Mouse (Mus musculus): ENCODE results near the gene Gm14180. TPM values are rescaled to one million over a fixed set of nuclear protein-coding genes. Genes with fewer than 3 reads are reported as not detected.
"Not testable (repeated sequence)": the region's sequence is repeated elsewhere in the genome, so short reads cannot be mapped to it uniquely, and the experiment has no call there.

Gm14180 gene
- polyA plus RNA-seq (2015; fragmentation: Nextera tagmentation; extraction: Ambion mirVana): not detected in 2 replicates

DNA sequence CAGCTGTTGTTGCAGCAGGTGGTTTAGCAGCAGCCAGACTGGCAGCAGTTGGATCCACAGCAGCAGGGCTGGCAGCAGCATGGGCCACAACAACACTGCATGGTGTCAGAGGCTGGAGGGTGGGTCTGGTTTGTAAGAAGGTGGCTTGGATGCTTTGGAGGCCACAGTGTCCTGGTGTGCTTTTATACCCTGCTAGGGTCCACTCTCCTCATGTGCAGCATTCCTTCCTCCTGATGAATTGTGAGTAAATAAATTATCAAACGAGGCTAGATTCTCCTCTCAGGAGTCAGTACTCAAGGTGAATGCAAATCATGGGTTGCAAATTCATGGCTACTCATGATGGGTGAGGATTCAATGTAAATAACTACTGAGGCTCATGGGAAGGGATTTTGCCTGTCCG, at the start of gene Gm14180:
Gm14180 (minus strand) TSS at position 101 of the 400 bp plus-strand sequence.
- H3K36me3 ChIP-seq: no peaks in the 10 kb centered on the region
- H3K27ac ChIP-seq (replicated peaks): no peak within 1 kb of the TSS
- 64% methylated on average over 2 of the region's 2 CpGs for WGBS
- H3K9me3 ChIP-seq (replicated peaks): no peaks in the 10 kb centered on the region
- H3K4me1 ChIP-seq: no peaks in the 10 kb centered on the region
- no peak within 1 kb of the TSS for H3K9ac ChIP-seq (replicated peaks)
- no peak for ATAC-seq (ENCODE audit: low FRiP score)
- H3K27me3 ChIP-seq (replicated peaks): no peaks in the 10 kb centered on the region
- H3K4me2 ChIP-seq: no peak within 1 kb of the TSS
- H3K4me3 ChIP-seq (replicated peaks): no peak within 1 kb of the TSS

DNA sequence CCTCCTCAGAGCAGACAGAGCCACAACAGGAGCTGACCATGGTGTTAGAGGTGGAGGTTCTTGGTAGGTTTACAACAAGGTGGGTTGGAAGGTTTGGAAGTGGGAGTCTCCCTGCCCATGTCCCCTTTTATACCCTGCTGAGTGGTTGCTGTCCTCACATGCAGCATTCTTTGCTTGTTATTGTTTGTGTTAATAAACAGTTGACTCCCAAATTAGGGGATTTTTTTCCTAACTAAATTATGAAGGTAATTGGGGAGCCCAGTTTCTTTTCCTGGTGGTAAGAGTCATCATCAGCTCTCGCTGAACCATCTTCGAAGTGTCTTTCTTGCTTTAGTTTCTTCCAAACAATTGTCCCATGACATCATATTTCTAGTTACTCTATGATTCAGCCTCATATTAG, 46.5 kb upstream of the Gm14180 start, which contains the start of gene Krtap4-8:
Krtap4-8 (minus strand) TSS at position 101 of the 400 bp plus-strand sequence.
- ATAC-seq (ENCODE audit: low FRiP score): no peak
- Histone ChIP-seq H3K4me3 (replicated peaks) (no peak within 1 kb of the TSS), H3K4me1 (no peaks in the 10 kb centered on the region), H3K27ac (replicated peaks) (no peak within 1 kb of the TSS), H3K9me3 (replicated peaks) (no peaks in the 10 kb centered on the region), H3K36me3 (no peaks in the 10 kb centered on the region), H3K4me2 (no peak within 1 kb of the TSS), H3K27me3 (replicated peaks) (no peaks in the 10 kb centered on the region), H3K9ac (replicated peaks) (no peak within 1 kb of the TSS)
- 98% methylated on average over 2 of the region's 2 CpGs for WGBS

DNA sequence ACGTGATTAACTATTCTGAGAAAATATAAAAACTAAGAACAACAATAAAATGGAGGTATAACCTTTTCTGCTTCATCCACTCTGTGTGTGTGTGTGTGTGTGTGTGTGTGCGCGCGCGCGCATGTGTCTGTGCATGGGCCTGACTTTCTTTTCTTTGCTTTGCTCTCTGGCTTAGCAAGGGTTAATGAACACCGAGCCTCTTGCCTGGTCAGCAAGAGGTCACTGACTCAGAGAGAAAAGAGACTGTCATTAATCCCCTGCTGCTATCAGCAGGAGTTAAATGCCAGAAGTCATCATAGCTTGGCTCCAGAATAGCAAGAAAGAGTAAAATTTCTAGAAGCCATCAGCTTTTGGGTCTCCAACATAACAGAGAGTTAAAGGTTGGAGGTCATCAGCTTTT, 44.3 kb upstream of the Gm14180 start:
- no peak for ATAC-seq (ENCODE audit: low FRiP score)
- no peak overlapping the region for H3K4me2 ChIP-seq

GRCm38 (mm10) chr11:99772813-99773212, 38.7 kb upstream of the Gm14180 start, which contains the start of gene Gm11595:
TSS of gene Gm11595 (minus strand) at chr11:99772913.
- H3K9ac ChIP-seq (replicated peaks); H3K4me1 ChIP-seq; H3K36me3 ChIP-seq; H3K4me3 ChIP-seq (replicated peaks); ATAC-seq (ENCODE audit: low FRiP score); H3K4me2 ChIP-seq; H3K27me3 ChIP-seq (replicated peaks); H3K27ac ChIP-seq (replicated peaks); H3K9me3 ChIP-seq (replicated peaks): not testable (repeated sequence)

More for the DNA sequence above, 44.3 kb upstream of the Gm14180 start:
- Histone ChIP-seq H3K27me3 (replicated peaks) (no peaks in the 10 kb centered on the region), H3K9ac (replicated peaks) (no peak overlapping the region), H3K4me1 (no peaks in the 10 kb centered on the region), H3K36me3 (no peaks in the 10 kb centered on the region), H3K4me3 (replicated peaks) (no peak overlapping the region), H3K27ac (replicated peaks) (no peak overlapping the region), H3K9me3 (replicated peaks) (no peaks in the 10 kb centered on the region)
- WGBS: 27% methylated on average over 7 of the region's 7 CpGs

DNA sequence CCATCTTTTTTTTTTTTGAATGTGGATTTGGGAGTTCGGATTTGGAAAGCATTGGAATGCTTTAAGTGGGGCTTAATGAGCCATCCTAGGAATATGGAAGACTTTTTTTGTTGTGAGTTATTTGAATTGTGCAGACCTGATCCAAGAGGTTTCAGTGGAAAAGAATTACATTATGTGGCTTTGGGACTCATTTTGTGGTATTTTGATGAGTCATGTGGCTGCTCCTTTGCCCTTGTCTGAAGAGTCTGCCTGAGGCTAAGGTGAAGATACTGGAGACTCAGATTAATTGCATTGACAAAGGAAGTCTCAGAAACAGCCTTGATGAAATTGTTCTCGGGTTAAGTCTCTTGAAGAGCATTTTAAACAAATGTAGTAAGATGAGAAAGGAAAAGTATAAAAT, 34.3 kb upstream of the Gm14180 start:
- no peak for ATAC-seq (ENCODE audit: low FRiP score)
- no peaks in the 10 kb centered on the region for H3K36me3 ChIP-seq
- no peaks in the 10 kb centered on the region for H3K4me1 ChIP-seq
- H3K27me3 ChIP-seq (replicated peaks): no peaks in the 10 kb centered on the region
- H3K4me2 ChIP-seq: no peak overlapping the region
- H3K9ac ChIP-seq (replicated peaks): no peak overlapping the region
- no peak overlapping the region for H3K4me3 ChIP-seq (replicated peaks)
- no peak overlapping the region for H3K27ac ChIP-seq (replicated peaks)
- WGBS: 82% methylated on average over 2 of the region's 2 CpGs
- H3K9me3 ChIP-seq (replicated peaks): no peaks in the 10 kb centered on the region

DNA sequence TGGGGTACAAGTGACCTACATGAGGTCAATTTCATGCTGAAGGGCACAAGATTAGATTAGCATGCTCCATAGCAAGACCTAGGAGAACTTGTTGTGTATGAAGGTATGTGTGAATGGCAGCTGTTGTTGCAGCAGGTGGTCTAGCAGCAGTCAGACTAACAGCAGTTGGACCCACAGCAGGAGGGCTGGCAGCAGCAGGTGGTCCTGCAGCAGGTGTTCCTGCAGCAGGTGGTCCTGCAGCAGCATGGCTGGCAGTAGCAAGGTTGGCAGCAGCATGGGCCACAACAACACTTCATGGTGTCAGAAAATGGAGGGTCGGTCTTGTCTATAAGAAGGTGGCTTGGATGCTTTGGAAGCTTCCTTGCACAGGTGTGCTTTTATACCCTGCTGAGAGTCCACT, 24.8 kb upstream of the Gm14180 start:
- Histone ChIP-seq H3K27ac (replicated peaks) (no peak overlapping the region), H3K4me3 (replicated peaks) (no peak overlapping the region), H3K9ac (replicated peaks) (no peak overlapping the region), H3K4me2 (no peak overlapping the region), H3K4me1 (no peaks in the 10 kb centered on the region), H3K36me3 (no peaks in the 10 kb centered on the region), H3K27me3 (replicated peaks) (no peaks in the 10 kb centered on the region), H3K9me3 (replicated peaks) (no peaks in the 10 kb centered on the region)
- ATAC-seq (ENCODE audit: low FRiP score): no peak
- WGBS: 92% methylated on average over 1 of the region's 1 CpGs

- H3K4me1 ChIP-seq: no peaks in the 10 kb centered on the region
- no peak overlapping the region for H3K27ac ChIP-seq (replicated peaks)
- H3K4me2 ChIP-seq: no peak overlapping the region
- no peak overlapping the region for H3K9ac ChIP-seq (replicated peaks)
- no peaks in the 10 kb centered on the region for H3K27me3 ChIP-seq (replicated peaks)
- WGBS: 88% methylated on average over 3 of the region's 3 CpGs
- no peaks in the 10 kb centered on the region for H3K36me3 ChIP-seq
- no peak overlapping the region for H3K4me3 ChIP-seq (replicated peaks)
- ATAC-seq (ENCODE audit: low FRiP score): no peak
- H3K9me3 ChIP-seq (replicated peaks): no peaks in the 10 kb centered on the region
Measured at GRCm38 (mm10) chr11:99743985-99744384, 9.9 kb upstream of the Gm14180 start.

GRCm38 (mm10) chr11:99724061-99724460, 10.0 kb downstream of the Gm14180 start:
- Histone ChIP-seq H3K9ac (replicated peaks) (no peak overlapping the region), H3K4me1 (no peaks in the 10 kb centered on the region), H3K4me3 (replicated peaks) (no peak overlapping the region), H3K27ac (replicated peaks) (no peak overlapping the region), H3K36me3 (no peaks in the 10 kb centered on the region), H3K27me3 (replicated peaks) (no peaks in the 10 kb centered on the region), H3K9me3 (replicated peaks) (no peaks in the 10 kb centered on the region), H3K4me2 (no peak overlapping the region)
- 73% methylated on average over 2 of the region's 2 CpGs for WGBS
- no peak for ATAC-seq (ENCODE audit: low FRiP score)

GRCm38 (mm10) chr11:99718759-99719158, 15.3 kb downstream of the Gm14180 start:
- 95% methylated on average over 1 of the region's 1 CpGs for WGBS

DNA sequence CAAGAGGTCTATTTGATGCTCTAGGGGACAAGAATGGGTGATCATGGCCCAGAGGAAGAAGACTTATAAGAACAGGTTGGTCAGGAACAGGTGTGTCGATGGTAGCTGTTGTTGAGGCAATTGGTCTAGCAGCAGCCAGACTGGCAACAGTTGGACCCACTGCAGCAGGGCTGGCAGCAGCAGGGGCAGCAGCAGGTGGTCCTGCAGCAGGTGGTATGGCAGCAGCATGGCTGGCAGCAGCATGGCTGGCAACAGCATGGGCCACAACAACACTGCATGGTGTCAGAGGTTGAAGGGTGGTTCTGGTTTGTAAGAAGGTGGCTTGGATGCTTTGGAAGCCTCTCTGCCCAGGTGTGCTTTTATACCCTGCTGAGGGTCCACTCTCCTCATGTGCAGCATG, 43.6 kb downstream of the Gm14180 start, which contains the start of gene Gm14190:
Gm14190 (minus strand) TSS at position 278 of the 400 bp plus-strand sequence.
- Histone ChIP-seq H3K4me2 (no peak within 1 kb of the TSS), H3K27me3 (replicated peaks) (no peaks in the 10 kb centered on the region), H3K27ac (replicated peaks) (no peak within 1 kb of the TSS), H3K36me3 (no peaks in the 10 kb centered on the region), H3K9ac (replicated peaks) (no peak within 1 kb of the TSS), H3K4me3 (replicated peaks) (no peak within 1 kb of the TSS), H3K9me3 (replicated peaks) (no peaks in the 10 kb centered on the region), H3K4me1 (no peaks in the 10 kb centered on the region)
- ATAC-seq (ENCODE audit: low FRiP score): no peak
- WGBS: 87% methylated on average over 1 of the region's 1 CpGs

More at GRCm38 (mm10) chr11:99718759-99719158, 15.3 kb downstream of the Gm14180 start:
- no peak overlapping the region for H3K9ac ChIP-seq (replicated peaks)
- H3K27me3 ChIP-seq (replicated peaks): no peaks in the 10 kb centered on the region
- H3K36me3 ChIP-seq: no peaks in the 10 kb centered on the region
- no peak for ATAC-seq (ENCODE audit: low FRiP score)
- no peak overlapping the region for H3K4me2 ChIP-seq
- H3K27ac ChIP-seq (replicated peaks): no peak overlapping the region
- H3K4me1 ChIP-seq: no peaks in the 10 kb centered on the region
- H3K9me3 ChIP-seq (replicated peaks): no peaks in the 10 kb centered on the region
- no peak overlapping the region for H3K4me3 ChIP-seq (replicated peaks)

- not testable (repeated sequence) for H3K9me3 ChIP-seq (replicated peaks); H3K4me1 ChIP-seq; H3K4me2 ChIP-seq; H3K36me3 ChIP-seq; ATAC-seq (ENCODE audit: low FRiP score); H3K27me3 ChIP-seq (replicated peaks); H3K27ac ChIP-seq (replicated peaks); H3K9ac ChIP-seq (replicated peaks); H3K4me3 ChIP-seq (replicated peaks)
- 85% methylated on average over 1 of the region's 1 CpGs for WGBS
Measured at GRCm38 (mm10) chr11:99685235-99685634, 48.9 kb downstream of the Gm14180 start.
